Mouse (Mus musculus): ENCODE measurements at regions not wholly inside any gene's neighbourhood (a gene's known extent, or its start where the extent isn't known, plus 50 kb on each side); places are given as distances from the start of the nearest gene placed in this dataset.

GRCm38 (mm10) chr6:81323690-81324089 lies 599.8 kb upstream of the Gcfc2 start:
- no peak for DNase-seq (ENCODE audit: extremely low spot score, low spot score)

- no peak for DNase-seq (ENCODE audit: extremely low spot score, low spot score)
Observed at GRCm38 (mm10) chr6:81363969-81364529, 559.4 kb upstream of the Gcfc2 start.

- DNase-seq (ENCODE audit: extremely low spot score, low spot score) = no peak
Observed at GRCm38 (mm10) chr6:81388484-81388883, 535.0 kb upstream of the Gcfc2 start.

- DNase-seq (ENCODE audit: extremely low spot score, low spot score) = no peak
Observed at GRCm38 (mm10) chr6:81403122-81403521, 520.3 kb upstream of the Gcfc2 start.

GRCm38 (mm10) chr6:81413611-81414010 lies 509.9 kb upstream of the Gcfc2 start:
- no peak for DNase-seq (ENCODE audit: extremely low spot score, low spot score)

GRCm38 (mm10) chr6:81434745-81435144 lies 488.7 kb upstream of the Gcfc2 start:
- DNase-seq (ENCODE audit: extremely low spot score, low spot score) = no peak

- DNase-seq (ENCODE audit: extremely low spot score, low spot score) = no peak
Observed at GRCm38 (mm10) chr6:81438951-81439722, 484.3 kb upstream of the Gcfc2 start.

GRCm38 (mm10) chr6:81441396-81441795 lies 482.1 kb upstream of the Gcfc2 start:
- DNase-seq (ENCODE audit: extremely low spot score, low spot score) = no peak

- no peak for DNase-seq (ENCODE audit: extremely low spot score, low spot score)
Observed at GRCm38 (mm10) chr6:81446019-81446800, 477.3 kb upstream of the Gcfc2 start.

GRCm38 (mm10) chr6:81447701-81448100 lies 475.8 kb upstream of the Gcfc2 start:
- DNase-seq (ENCODE audit: extremely low spot score, low spot score) = no peak

- no peak for DNase-seq (ENCODE audit: extremely low spot score, low spot score)
Observed at GRCm38 (mm10) chr6:81448366-81448765, 475.1 kb upstream of the Gcfc2 start.

- no peak for DNase-seq (ENCODE audit: extremely low spot score, low spot score)
Observed at GRCm38 (mm10) chr6:81461095-81461494, 462.4 kb upstream of the Gcfc2 start.

GRCm38 (mm10) chr6:81464442-81464841 lies 459.0 kb upstream of the Gcfc2 start:
- no peak for DNase-seq (ENCODE audit: extremely low spot score, low spot score)

GRCm38 (mm10) chr6:81466536-81466935 lies 456.9 kb upstream of the Gcfc2 start:
- DNase-seq (ENCODE audit: extremely low spot score, low spot score) = no peak

GRCm38 (mm10) chr6:81471340-81471955 lies 452.0 kb upstream of the Gcfc2 start:
- DNase-seq (ENCODE audit: extremely low spot score, low spot score) = no peak

GRCm38 (mm10) chr6:81472506-81472905 lies 451.0 kb upstream of the Gcfc2 start:
- DNase-seq (ENCODE audit: extremely low spot score, low spot score) = no peak

GRCm38 (mm10) chr6:81474786-81475185 lies 448.7 kb upstream of the Gcfc2 start:
- DNase-seq (ENCODE audit: extremely low spot score, low spot score) = no peak

GRCm38 (mm10) chr6:81487006-81487405 lies 436.5 kb upstream of the Gcfc2 start:
- DNase-seq (ENCODE audit: extremely low spot score, low spot score) = no peak

- DNase-seq (ENCODE audit: extremely low spot score, low spot score) = no peak
Observed at GRCm38 (mm10) chr6:81496239-81496638, 427.2 kb upstream of the Gcfc2 start.

GRCm38 (mm10) chr6:81517185-81517584 lies 406.3 kb upstream of the Gcfc2 start:
- DNase-seq (ENCODE audit: extremely low spot score, low spot score) = no peak

GRCm38 (mm10) chr6:81562260-81562659 lies 361.2 kb upstream of the Gcfc2 start:
- no peak for DNase-seq (ENCODE audit: extremely low spot score, low spot score)

GRCm38 (mm10) chr6:81563192-81563591 lies 360.3 kb upstream of the Gcfc2 start:
- DNase-seq (ENCODE audit: extremely low spot score, low spot score) = no peak
